In genomic region chrX:42148016-42148451, GRCm38 (mm10) we compare ENCODE assay signal across 8 mouse cellular contexts. TPM values are rescaled to one million over a fixed set of nuclear protein-coding genes. Genes with fewer than 3 reads are reported as not detected.
DNase-seq lines count a peak whose midpoint lies in the region; ATAC-seq and TF ChIP-seq lines count a peak whose summit lies in the region.

No protein-coding gene starts in this region.

- ATAC-seq in CD4-positive, CD25-positive, alpha-beta regulatory T cell, adult 4 months: no peak
- ATAC-seq in lung, embryonic 15.5 days (ENCODE audit: borderline replicate concordance, extremely low read depth, low FRiP score, low TSS enrichment): no peak
- ATAC-seq in frontal cortex, adult (ENCODE audit: low TSS enrichment): no peak

- H3K9me3 ChIP-seq in lung, embryonic 15.5 days: no peaks in the 10 kb centered on the region

- 57% methylated on average over 5 of the region's 5 CpGs for WGBS in cerebellum, adult 2 months
- WGBS in kidney, adult 2 months: 17% methylated on average over 5 of the region's 5 CpGs
- 38% methylated on average over 5 of the region's 5 CpGs for WGBS in lung, embryonic 15.5 days
- 45% methylated on average over 5 of the region's 5 CpGs for WGBS in spleen, adult 2 months

- no peak overlapping the region for H3K27ac ChIP-seq in cerebellum, adult 2 months (ENCODE audit: insufficient read depth, low read length)
- peak overlapping the region; percentile 84; the same call in 1 of the 2 replicates for H3K27ac ChIP-seq in kidney, adult 2 months (ENCODE audit: insufficient read depth, low read depth, low read length)
- peak overlapping the region; percentile 93 for H3K27ac ChIP-seq in lung, embryonic 15.5 days
- peak overlapping the region; percentile 66 for H3K27ac ChIP-seq in spleen, adult 2 months (ENCODE audit: insufficient read depth, low read length)

- no peak for TF ChIP-seq CTCF in cerebellum, adult 2 months (IDR thresholded peaks at IDR 0.05; ENCODE audit: borderline replicate concordance, insufficient read depth, low read depth, low read length)
- no peak for TF ChIP-seq CTCF in kidney, adult 2 months (conservative IDR thresholded peaks at IDR 0.05; ENCODE audit: insufficient read depth, insufficient read length, low read depth, low read length)
- no peak for TF ChIP-seq CTCF in spleen, adult 2 months (IDR thresholded peaks at IDR 0.05; ENCODE audit: extremely low read depth, insufficient read depth, insufficient read length, insufficient replicate concordance)

- H3K27me3 ChIP-seq in cerebellum, adult 2 months (ENCODE audit: control insufficient read depth, insufficient read depth, low read length): no peaks in the 10 kb centered on the region
- H3K27me3 ChIP-seq in kidney, adult 2 months (replicated peaks; ENCODE audit: control insufficient read depth, insufficient read depth, low read length): no peaks in the 10 kb centered on the region
- H3K27me3 ChIP-seq in lung, embryonic 15.5 days: no peaks in the 10 kb centered on the region
- H3K27me3 ChIP-seq in spleen, adult 2 months (ENCODE audit: control insufficient read depth, insufficient read depth, low read length): no peaks in the 10 kb centered on the region

- TF ChIP-seq POLR2A in cerebellum, adult 2 months (IDR thresholded peaks at IDR 0.05; ENCODE audit: borderline replicate concordance, insufficient read depth, low read length): no peak
- TF ChIP-seq POLR2A in kidney, adult 2 months (IDR thresholded peaks at IDR 0.05; ENCODE audit: low read depth, low read length): no peak
- TF ChIP-seq POLR2A in spleen, adult 2 months (IDR thresholded peaks at IDR 0.05; ENCODE audit: low read depth, low read length): no peak

- H3K4me2 ChIP-seq in lung, embryonic 15.5 days: peak overlapping the region; percentile 47

- no peaks in the 10 kb centered on the region for H3K36me3 ChIP-seq in kidney, adult 2 months (ENCODE audit: control insufficient read depth, insufficient read depth, low read length)
- H3K36me3 ChIP-seq in lung, embryonic 15.5 days: no peaks in the 10 kb centered on the region
- H3K36me3 ChIP-seq in spleen, adult 2 months (ENCODE audit: control insufficient read depth, insufficient read depth, low read length): no peaks in the 10 kb centered on the region

- no peak overlapping the region for H3K4me3 ChIP-seq in cerebellum, adult 2 months (replicated peaks; ENCODE audit: insufficient read depth, low read depth, low read length)
- H3K4me3 ChIP-seq in kidney, adult 2 months (ENCODE audit: insufficient read depth, low read depth, low read length): no peak overlapping the region
- peak overlapping the region; percentile 42 for H3K4me3 ChIP-seq in lung, embryonic 15.5 days
- peak overlapping the region; percentile 67; the same call in 1 of the 2 replicates for H3K4me3 ChIP-seq in spleen, adult 2 months (ENCODE audit: extremely low read depth, insufficient read depth, insufficient read length)

- H3K9ac ChIP-seq in lung, embryonic 15.5 days: no peak overlapping the region

- no peaks in the 10 kb centered on the region for H3K4me1 ChIP-seq in cerebellum, adult 2 months (ENCODE audit: control insufficient read depth, insufficient read depth, low read length)
- H3K4me1 ChIP-seq in kidney, adult 2 months (ENCODE audit: control insufficient read depth, insufficient read depth, low read length): no peaks in the 10 kb centered on the region; the same call in 1 of the 2 replicates
- no peaks in the 10 kb centered on the region for H3K4me1 ChIP-seq in lung, embryonic 15.5 days
- no peaks in the 10 kb centered on the region for H3K4me1 ChIP-seq in spleen, adult 2 months (ENCODE audit: control insufficient read depth, insufficient read depth, insufficient read length)

- DNase-seq in CD4-positive, CD25-positive, alpha-beta regulatory T cell, adult 2 months (ENCODE audit: low read depth, low spot score): peak; percentile 44
- peak; percentile 23 for DNase-seq in cerebellum, adult 2 months
- peak; percentile 57 for DNase-seq in heart, adult 8-10 months (ENCODE audit: low spot score)
- peak; percentile 72 for DNase-seq in kidney, adult 2 months
- peak in 1 of 2 experiments; percentile 14 for DNase-seq in spleen, adult 2 months (ENCODE audit: low read depth in 1 of 2, low spot score in 2 of 2)

RNA-seq across cellular contexts. Expression of gene Stag2, which starts 1.1 kb away (rescaled TPM):
- 10 to 100 TPM; 86.9 to 92.7 TPM for polyA plus RNA-seq in CD4-positive, CD25-positive, alpha-beta regulatory T cell, adult 4 months (2017; shearing (Covaris generic))
- 29.7 and 31.3 TPM in 2 replicates for polyA plus RNA-seq in cerebellum, adult 2 months (2012; rRNA removed)
- 10 to 100 TPM; 32.6 to 43.5 (median 37.6) TPM for total RNA-seq in heart, adult 8-10 months (2022)
- 6.8 and 8.8 TPM in 2 replicates for polyA plus RNA-seq in kidney, adult 2 months (2012; rRNA removed)
- 48.9 and 49.3 TPM in 2 replicates for polyA plus RNA-seq in lung, embryonic 15.5 days (2015; fragmentation: Nextera tagmentation; extraction: Ambion mirVana)
- polyA plus RNA-seq in spleen, adult 2 months (2012; rRNA removed): 4.9 and 5.2 TPM in 2 replicates

Comparison
In these comparisons a context has a peak if more than half of its experiments do, and no peak if none do; other contexts are left out.
1. H3K4me3 ChIP-seq: peak in lung, embryonic 15.5 days (single experiment) and spleen, adult 2 months (single experiment); none in cerebellum, adult 2 months (single experiment) and kidney, adult 2 months (single experiment).